Mouse (Mus musculus) CD4-positive, CD25-positive, alpha-beta regulatory T cell, adult 4 months (primary cell): ENCODE data around the gene Slc5a8. TPM values are rescaled to one million over a fixed set of nuclear protein-coding genes. Genes with fewer than 3 reads are reported as not detected.

Experiments
- ATAC-seq: one replicate; pipeline ENCODE4 v1.8.0; 2017
- polyA plus RNA-seq, 2 experiments: library from polyadenylated mRNA; unstranded; fragments of 100-300 nt; shearing (Covaris generic); gene quantifications; one replicate each; pipeline ENCODE4 v1.2.1; 2017

Slc5a8 gene
- under 1 TPM in 1 of 2 experiments, not detected in 1; 0.26 TPM for polyA plus RNA-seq

DNA sequence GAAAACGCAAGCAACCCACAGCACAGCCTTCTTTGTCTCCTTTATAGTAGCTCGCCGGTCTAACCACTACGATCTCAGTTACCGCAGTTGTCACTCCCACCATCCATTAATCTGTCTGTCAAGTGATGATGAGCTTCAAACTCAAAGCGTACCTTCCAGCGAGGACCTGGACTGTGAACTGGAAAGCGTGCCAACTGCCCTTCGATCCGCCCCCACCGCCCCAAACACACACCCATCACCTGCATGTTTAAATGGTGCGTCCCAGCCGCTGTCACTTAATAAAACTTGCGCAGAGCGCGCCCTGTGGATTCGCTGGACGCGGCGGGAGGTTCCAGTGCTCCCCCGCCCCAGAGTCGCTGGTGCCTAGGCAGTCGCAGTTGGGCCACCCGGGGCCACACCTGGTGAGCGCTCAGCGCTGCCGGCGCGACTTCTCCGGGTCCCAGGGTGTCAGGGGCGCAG lies at the start of gene Slc5a8:
Slc5a8 (plus strand) TSS at position 361 of the 459 bp plus-strand sequence.
- no peak for ATAC-seq

GRCm38 (mm10) chr10:88848876-88849476 lies 36.8 kb upstream of the Slc5a8 start:
- no peak for ATAC-seq

- no peak for ATAC-seq
Observed at GRCm38 (mm10) chr10:88849976-88850375, 35.8 kb upstream of the Slc5a8 start.

GRCm38 (mm10) chr10:88853326-88853725 lies 32.5 kb upstream of the Slc5a8 start:
- ATAC-seq: no peak

DNA sequence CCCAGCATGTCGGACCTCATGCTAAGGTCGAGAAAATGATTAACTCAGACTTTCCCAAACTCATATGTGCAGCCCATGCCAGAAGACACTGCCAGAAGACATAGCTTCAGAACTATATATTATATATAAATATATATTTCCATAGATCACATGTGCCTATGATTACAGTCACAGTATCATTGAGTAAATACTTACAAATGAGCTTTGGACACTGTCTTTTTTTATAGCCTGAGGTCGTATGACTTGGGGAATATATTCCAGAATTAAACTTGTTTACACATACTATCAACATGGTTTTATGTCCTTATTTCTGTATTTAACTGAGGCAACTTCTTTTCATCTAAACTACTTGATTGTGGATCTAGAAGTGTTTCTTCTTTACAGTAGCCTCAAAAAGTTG lies 24.9 kb upstream of the Slc5a8 start:
- no peak for ATAC-seq

DNA sequence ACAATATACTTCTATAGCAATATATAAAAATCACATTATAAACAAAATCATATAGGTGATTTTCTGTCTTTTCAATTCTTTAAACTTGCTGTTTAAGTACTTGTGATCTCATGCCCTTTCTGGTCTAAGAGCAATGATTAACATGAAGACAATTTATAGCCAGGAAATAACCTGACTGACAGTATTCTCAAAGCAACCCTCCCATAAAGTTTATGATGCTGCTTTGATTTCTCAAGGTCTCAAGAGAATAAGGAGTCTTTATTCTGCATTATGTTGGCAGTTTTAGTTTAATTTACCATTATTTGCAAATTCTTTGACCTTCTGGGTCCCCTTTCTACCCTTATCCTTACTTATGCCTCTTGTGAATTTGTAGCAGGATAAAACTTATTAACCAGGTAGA lies 24.4 kb upstream of the Slc5a8 start:
- ATAC-seq: no peak

- ATAC-seq: no peak
Observed at GRCm38 (mm10) chr10:88862293-88862692, 23.5 kb upstream of the Slc5a8 start.

DNA sequence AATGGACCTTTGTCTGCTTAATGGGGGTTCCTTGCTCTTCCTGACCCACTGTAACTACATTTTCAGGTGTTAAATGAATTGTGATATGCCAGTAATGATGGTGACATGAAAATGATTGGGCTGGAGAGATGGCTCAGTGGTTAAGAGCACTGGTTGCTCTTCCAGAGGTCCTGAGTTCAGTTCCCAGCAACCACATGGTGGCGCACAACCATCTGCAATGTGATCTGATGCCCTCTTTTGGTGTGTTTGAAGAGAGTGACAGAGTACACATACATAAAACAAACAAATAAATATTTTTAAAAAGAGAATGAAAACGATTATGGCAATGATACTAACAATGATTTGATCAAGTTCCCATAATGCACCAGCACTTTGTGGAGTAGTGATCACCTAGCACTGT lies 19.8 kb upstream of the Slc5a8 start:
- no peak for ATAC-seq

- ATAC-seq: peak; percentile 92
Observed at GRCm38 (mm10) chr10:88874870-88875269, 10.9 kb upstream of the Slc5a8 start.

GRCm38 (mm10) chr10:88877421-88877820 lies 8.4 kb upstream of the Slc5a8 start:
- ATAC-seq: no peak

DNA sequence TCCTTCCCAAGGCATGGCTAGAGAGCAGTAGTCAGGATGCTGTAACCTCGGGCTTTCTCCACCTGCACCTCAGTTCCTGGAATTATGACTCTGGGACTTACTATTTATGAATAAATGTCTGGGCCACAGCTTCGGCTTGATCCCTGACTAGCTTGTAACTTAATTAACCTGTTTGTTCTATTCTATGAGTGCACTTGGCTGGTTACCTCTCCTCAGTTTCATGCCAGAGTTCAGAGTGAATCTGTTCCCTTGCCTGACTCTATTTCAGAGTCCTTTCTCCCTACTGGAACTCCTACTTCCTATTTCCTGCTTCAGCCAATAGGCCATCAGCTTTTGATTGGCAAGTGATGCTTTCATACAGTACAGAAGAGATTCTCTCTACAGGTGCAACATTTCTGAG lies 2.1 kb upstream of the Slc5a8 start:
- no peak for ATAC-seq

DNA sequence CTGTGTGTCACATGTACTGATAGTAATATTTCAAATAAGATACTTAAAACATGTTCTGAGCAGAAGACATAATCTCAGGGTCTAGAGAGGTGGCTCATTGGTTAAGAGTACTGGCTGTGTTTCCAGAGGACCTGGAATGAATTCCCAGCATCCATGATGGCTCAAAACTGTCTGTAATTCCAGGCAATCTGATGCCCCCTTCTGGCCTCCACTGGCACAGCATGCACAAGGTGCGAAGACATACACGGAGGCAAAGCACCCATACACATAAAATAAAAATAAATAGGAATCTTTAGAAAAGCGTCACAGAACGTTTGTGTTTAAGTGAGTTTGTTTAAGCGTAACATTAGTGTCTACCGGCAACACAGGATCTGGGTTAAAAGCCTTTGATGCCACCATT lies 956 bp upstream of the Slc5a8 start:
- no peak for ATAC-seq

GRCm38 (mm10) chr10:88886114-88886513 lies 322 bp downstream of the Slc5a8 start:
- ATAC-seq: no peak

DNA sequence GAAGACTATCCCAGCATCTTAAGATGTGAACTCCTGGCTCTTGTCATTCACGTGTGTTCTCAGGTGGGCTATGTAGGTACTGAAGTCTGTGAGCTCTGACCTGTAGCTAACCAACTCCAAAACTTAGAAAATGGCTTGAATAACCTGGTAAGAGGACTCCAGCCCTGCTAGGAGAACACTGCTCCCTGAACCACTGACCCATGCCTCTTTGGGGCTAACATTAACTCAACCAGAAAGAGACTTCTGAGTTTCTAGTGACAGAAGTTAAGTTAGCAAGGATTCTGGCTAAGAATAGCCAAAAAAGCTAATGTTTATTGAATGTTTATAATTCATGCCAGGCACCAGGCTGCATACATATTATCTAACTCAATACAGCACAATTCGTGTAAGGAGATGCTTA lies 2.6 kb downstream of the Slc5a8 start:
- ATAC-seq: no peak

- ATAC-seq: no peak
Observed at GRCm38 (mm10) chr10:88891410-88891809, 5.6 kb downstream of the Slc5a8 start.

- ATAC-seq: no peak
Observed at GRCm38 (mm10) chr10:88892560-88893087, 6.8 kb downstream of the Slc5a8 start.

GRCm38 (mm10) chr10:88897032-88897431 lies 11.2 kb downstream of the Slc5a8 start:
- no peak for ATAC-seq

- no peak for ATAC-seq
Observed at GRCm38 (mm10) chr10:88949649-88950296, 64.0 kb downstream of the Slc5a8 start.

- ATAC-seq: no peak
Observed at GRCm38 (mm10) chr10:88950297-88950653, 64.5 kb downstream of the Slc5a8 start.

DNA sequence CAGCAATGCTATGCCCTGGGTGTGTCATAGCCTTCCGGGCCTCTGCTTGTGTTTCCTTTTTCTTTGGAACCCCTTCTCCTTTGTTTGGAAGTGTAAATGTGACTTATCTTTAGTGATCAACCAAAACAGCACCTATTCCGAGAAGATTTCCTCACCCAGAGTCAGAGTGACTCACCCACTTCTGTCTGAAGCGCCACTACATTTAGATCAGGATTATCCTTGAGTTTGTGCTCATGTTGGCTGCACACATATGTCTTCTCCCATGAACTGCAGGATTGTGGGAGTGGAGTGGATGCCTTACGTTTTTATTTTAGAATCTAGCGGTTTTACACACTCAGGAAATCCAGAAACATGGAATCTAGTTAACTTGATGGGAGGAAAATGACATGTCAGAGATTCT lies 75.0 kb downstream of the Slc5a8 start:
- no peak for ATAC-seq

GRCm38 (mm10) chr10:88968586-88968985 lies 82.8 kb downstream of the Slc5a8 start:
- ATAC-seq: no peak

- ATAC-seq: no peak
Observed at GRCm38 (mm10) chr10:88970951-88971725, 85.3 kb downstream of the Slc5a8 start.

GRCm38 (mm10) chr10:88978932-88979331 lies 93.1 kb downstream of the Slc5a8 start:
- no peak for ATAC-seq
